Mouse (Mus musculus) Patski (cell line): ENCODE measurements around the gene Nampt. TPM values are rescaled to one million over a fixed set of nuclear protein-coding genes. Genes with fewer than 3 reads are reported as not detected.

Experiments used
- ATAC-seq: fragments of 100-300 bp; one replicate; pipeline ENCODE4 v1.8.0; 2021
- CTCF ChIA-PET: fragments of 350-600 bp; sonication (Branson Sonifier 250); formaldehyde crosslinking; loops from one replicate; lab custom pipeline; 2022; ENCODE audit warnings: inconsistent platforms; lab: Charles Lee
- POLR2A ChIA-PET: fragments of 350-600 bp; sonication (Branson Sonifier 250); formaldehyde crosslinking; loops from one replicate; lab custom pipeline; 2022; ENCODE audit warnings: antibody characterized with exemption, inconsistent platforms; lab: Charles Lee
- DNase-seq: peaks from one replicate; pipeline ENCODE4 v3.0.0-alpha.2; 2011; ENCODE audit warnings: low read depth, low spot score
- H3K27me3 ChIP-seq: fragments of 371-371 bp; one replicate; pipeline ENCODE4 v1.5.1; 2021
- CTCF ChIP-seq: fragments of 100-300 bp; IDR thresholded peaks from one replicate; pipeline ENCODE4 v1.5.1; 2021
- in situ Hi-C: fragments of 300-500 bp; cut with MboI; formaldehyde crosslinking; loops from 3 replicates; pipeline ENCODE4 v1.11.1; 2018; ENCODE audit warnings: low pct_unique_long_range_greater_than_20kb, mixed read lengths
- polyA plus RNA-seq: library from polyadenylated mRNA; unstranded; gene quantifications from one replicate; pipeline ENCODE4 v1.2.3, GENCODE M21; 2021

Gene Nampt
- polyA plus RNA-seq, 1 experiment from 2014 or later = 76.5 TPM

DNA sequence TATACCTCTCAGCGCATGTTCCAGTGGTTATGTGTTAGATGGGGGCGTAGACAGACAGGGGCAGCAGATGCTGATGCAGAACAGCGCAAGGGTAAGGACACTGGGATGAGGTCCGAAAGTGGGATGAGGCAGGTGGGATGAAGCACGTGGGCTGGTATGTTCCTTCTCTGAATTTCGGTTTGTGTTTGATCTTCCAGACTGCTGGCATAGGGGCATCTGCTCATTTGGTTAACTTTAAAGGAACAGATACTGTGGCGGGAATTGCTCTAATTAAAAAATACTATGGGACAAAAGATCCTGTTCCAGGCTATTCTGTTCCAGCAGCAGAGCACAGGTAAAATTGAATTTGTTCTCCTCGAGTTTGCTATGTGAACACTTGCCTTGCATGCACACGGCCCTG is 19.6 kb downstream of the Nampt start:
- CTCF ChIA-PET = no interaction called here
- in situ Hi-C loops = no loop called here

DNA sequence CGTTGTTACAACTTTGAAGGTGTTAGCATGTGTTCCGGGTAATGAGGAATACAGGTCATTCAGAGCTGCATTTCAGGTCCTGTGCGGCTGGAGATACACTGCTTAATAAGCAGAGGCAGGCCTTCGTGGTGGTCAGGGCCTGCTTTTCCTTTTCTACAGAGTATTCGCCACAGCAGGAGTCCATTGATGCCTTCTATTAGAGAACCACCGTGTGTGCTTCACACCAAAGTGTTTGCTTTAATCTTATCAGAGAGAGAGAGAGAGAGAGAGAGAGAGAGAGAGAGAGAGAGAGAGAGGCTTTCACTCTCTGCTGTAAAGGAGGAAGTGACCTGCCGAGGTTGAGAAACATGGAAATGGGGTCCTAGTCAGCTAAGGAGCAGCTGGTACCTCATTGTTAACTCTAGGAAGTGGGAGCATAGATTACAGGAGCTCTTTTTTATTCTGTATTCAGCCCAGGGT is 22.1 kb downstream of the Nampt start:
- TF ChIP-seq CTCF = no peak
- no peaks in the 10 kb centered on the region for H3K27me3 ChIP-seq
- no peak for DNase-seq
- in situ Hi-C loops = no loop called here
- no peak for ATAC-seq
- ChIA-PET POLR2A (interaction anchor here (0.9 kb wide), 1 partner anchor 536 kb away, joined by 8 read pairs; no protein-coding TSS in a partner anchor), CTCF (interaction anchor here (1.0 kb wide), 1 partner anchor 549 kb away, joined by 3 read pairs; no protein-coding TSS in a partner anchor)

More for the DNA sequence above, 19.6 kb downstream of the Nampt start:
- H3K27me3 ChIP-seq = no peaks in the 10 kb centered on the region
- no peak for DNase-seq
- POLR2A ChIA-PET = no interaction called here
- ATAC-seq = no peak
- TF ChIP-seq CTCF = no peak

DNA sequence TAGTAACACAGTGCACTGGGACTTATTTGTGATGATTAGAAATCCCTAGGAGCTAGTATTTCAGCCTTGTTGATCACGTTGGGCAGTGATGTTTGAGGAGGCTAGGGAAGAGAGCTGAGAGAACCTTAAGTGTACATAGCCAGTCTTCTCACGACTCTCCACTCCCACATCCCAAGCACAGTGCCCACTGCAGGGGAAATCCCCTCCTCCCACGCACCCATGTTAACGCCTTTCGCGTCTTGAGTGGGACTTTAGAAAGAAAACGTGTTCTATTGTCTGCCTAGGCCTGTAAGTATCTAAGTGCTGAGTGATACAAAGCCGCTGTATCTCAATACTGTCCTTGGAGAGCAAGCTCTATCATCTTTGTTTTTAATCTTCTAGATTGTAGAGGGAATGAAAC is 27.0 kb downstream of the Nampt start:
- no peak for DNase-seq
- ATAC-seq = no peak
- no peaks in the 10 kb centered on the region for H3K27me3 ChIP-seq
- ChIA-PET CTCF (no interaction called here), POLR2A (no interaction called here)
- no peak for TF ChIP-seq CTCF
- in situ Hi-C loops = no loop called here

DNA sequence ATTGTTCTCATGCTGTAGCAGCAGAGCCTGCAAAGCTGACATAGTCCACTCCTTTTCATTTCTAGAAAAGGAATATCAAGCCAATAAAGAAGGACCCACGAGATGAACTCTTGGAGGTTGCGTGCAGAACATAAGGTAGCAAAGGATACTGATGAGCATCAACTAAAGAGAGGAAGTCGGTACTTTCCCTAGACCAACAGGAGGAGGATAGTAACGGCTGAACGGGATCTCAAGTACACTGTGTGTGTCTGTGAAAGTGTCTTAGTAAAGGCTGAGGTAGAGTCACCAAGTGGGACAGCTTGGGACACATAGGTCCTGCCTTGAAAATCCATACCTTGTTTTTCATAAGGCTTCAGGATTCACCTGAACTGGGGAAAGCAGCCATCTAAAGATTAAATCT is 34.4 kb downstream of the Nampt start:
- in situ Hi-C loops = no loop called here
- ATAC-seq (no peak), DNase-seq (no peak)
- ChIA-PET POLR2A (no interaction called here), CTCF (no interaction called here)
- H3K27me3 ChIP-seq = no peaks in the 10 kb centered on the region
- no peak for TF ChIP-seq CTCF

DNA sequence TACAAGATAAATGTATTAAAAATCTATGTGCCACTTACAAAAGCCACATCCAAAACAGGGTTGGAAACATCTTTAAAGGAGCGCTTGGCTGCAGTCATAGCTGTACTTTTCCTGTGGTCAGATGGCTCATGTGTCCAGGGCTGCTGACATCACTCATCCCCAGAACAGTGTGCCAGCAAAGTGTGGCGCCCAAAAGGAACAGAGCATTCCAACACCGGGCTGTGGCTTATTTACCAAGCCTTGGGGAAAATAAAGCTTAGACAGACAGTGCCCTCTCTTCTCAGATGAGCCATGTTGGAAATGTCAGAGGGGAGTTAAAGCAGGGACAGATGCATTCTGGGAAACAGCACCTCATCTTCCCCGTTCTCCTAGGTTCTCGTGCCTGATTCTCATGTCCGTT is 35.5 kb downstream of the Nampt start:
- DNase-seq (no peak), ATAC-seq (no peak)
- in situ Hi-C loops = no loop called here
- CTCF ChIA-PET = no interaction called here
- no peaks in the 10 kb centered on the region for H3K27me3 ChIP-seq
- POLR2A ChIA-PET = no interaction called here
- no peak for TF ChIP-seq CTCF

DNA sequence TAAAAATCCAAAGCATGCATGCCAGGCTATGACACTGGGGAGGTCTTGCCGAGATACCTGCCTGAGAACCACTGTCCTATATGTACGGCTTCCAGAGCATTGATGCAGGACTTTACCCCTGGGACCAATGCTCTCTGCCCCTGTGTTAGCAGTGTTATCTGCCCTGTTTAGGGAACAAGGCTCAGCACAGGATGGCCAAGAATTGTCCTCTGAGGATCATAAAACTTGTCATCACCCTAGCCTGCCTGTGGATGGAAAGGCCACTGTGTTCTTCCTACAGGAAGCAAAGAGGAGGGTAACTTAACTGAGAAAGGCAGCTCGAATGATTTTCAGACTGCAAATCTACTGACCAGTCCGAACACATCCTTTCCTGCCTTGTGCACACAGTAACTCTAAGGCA is 36.1 kb downstream of the Nampt start:
- no peak for TF ChIP-seq CTCF
- in situ Hi-C loops = no loop called here
- ChIA-PET POLR2A (no interaction called here), CTCF (no interaction called here)
- DNase-seq = no peak
- no peaks in the 10 kb centered on the region for H3K27me3 ChIP-seq
- no peak for ATAC-seq

DNA sequence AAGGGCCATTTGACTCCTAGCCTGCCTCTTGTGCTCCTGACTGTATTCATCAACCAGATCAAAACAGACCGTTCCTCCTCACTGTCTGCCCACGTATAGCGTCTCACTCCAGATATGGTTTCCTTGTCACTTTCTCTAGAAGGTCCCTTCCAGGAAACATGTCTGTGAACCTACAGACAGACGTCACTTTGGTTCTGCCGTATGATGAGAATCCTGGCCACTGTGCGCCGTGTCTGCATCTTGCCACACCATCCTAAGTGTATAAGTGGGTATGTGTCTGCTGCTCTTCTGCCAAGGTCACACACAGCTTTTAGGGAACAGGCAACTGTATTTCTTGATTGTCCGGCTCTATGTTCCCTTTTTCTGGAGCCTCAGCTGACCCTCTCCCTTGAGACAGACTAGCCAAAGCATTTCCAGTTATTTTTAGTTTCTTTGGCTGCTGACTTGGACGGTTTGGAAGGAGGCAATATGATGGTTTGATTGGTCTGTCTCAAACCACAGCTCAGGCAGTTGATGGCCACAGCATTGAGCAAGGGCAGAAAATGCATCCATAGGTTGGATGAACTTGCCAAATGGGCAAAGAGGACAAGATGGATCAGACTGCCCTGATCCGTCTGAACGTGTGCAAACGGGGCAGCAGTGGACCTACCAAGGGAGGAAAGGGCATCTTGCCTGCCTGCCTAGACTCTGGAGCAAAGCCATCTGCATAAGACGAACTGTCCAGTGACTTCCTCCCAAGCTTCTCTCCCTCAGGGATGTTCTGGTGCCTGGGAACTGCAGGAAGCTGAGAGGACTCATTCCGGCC is 37.6 kb downstream of the Nampt start:
- no peaks in the 10 kb centered on the region for H3K27me3 ChIP-seq
- in situ Hi-C loops = no loop called here
- CTCF ChIA-PET = no interaction called here
- DNase-seq = no peak
- TF ChIP-seq CTCF = no peak
- ATAC-seq = no peak
- POLR2A ChIA-PET = no interaction called here

DNA sequence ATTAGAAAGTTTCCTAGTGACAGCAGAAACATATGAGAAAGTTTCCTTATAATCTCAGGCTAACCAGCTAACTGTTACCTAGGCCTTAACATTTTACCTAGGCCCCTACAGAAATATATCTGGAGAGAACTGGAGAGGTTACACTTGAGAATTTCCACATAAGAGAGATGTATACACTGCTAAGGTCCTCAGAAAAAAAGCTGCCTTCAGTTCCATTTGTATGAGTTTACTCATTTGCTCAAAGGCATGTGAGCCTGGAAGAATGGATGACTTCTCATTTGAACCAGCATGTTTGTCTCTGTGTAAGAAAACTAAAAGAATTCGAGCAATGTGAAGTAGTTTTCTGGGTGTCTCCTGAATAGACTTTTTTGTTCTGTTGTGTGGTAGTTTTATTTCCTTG is 39.1 kb downstream of the Nampt start:
- no peak for DNase-seq

DNA sequence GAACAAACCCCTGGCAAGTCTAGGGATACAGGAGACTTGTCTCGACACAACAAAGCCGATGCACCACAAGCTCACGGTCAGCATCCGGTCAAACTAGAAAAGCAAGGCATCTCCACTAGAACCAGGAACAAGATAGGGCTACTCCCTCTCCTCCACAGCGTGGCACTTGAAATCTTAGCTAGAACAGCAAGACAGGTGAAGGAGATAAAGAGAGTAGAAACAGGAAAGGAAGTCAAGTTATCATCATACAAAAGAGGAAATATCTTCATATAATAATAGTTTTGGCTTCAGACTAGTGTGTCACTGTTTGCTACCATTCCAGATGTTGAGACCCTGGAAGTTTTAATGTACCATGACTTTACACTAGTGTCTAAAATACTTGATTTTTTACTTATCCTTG is 41.5 kb downstream of the Nampt start:
- CTCF ChIA-PET = interaction anchor here (1.1 kb wide), 1 partner anchor 21 kb away, joined by 3 read pairs; no protein-coding TSS in a partner anchor
- TF ChIP-seq CTCF = no peak
- no peaks in the 10 kb centered on the region for H3K27me3 ChIP-seq
- no peak for DNase-seq
- POLR2A ChIA-PET = no interaction called here
- no peak for ATAC-seq
- in situ Hi-C loops = no loop called here

More for the DNA sequence above, 39.1 kb downstream of the Nampt start:
- no peak for ATAC-seq
- H3K27me3 ChIP-seq = no peaks in the 10 kb centered on the region
- ChIA-PET POLR2A (no interaction called here), CTCF (no interaction called here)
- TF ChIP-seq CTCF = no peak
- in situ Hi-C loops = no loop called here

DNA sequence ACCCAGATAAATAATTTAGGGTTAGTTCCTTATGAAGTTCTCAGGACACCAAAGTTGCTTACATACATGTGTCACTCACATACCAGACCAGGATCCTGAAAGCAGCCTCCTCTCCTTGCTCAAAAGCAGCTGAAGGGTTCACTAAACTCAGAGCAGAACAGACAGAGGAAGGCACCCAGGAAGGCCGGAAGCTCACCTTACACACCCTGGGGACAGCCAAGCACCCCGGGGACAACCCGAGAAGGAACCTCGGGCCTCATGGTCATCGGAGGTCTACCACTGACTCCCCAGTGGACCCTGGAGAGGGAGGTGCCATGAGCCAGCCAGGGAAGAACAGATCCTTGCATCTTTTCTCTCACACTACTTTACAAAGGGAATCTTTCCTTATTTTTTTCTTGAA is 51.5 kb downstream of the Nampt start:
- TF ChIP-seq CTCF = no peak
- DNase-seq (no peak), ATAC-seq (no peak)
- CTCF ChIA-PET = interaction anchor here (1.4 to 2.1 kb wide), 2 partner anchors 9 to 26 kb away, joined by 4 to 8 read pairs; no protein-coding TSS in a partner anchor
- H3K27me3 ChIP-seq = peaks cover 5% of the 10 kb centered on the region
- in situ Hi-C loops = no loop called here
- POLR2A ChIA-PET = no interaction called here

DNA sequence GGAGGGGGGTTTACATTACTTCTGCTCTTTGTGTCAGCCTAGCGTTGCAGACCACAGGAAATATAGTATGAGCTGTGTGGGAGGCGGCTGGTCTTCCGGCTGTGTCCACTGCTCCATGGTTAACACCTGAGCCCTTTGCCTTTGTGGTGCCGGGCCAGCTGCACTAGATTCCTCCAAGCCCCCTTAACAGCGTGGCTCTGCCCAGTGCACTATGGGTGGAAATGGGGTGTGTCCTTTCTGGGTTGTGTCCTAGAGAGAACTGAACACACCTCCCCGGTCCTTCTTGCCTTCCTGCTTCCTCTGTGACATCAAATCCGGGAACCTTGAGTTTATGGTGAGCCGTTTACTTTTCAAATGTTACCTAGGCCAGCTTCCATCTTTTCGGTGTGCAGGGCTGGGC is 58.2 kb downstream of the Nampt start:
- in situ Hi-C loops = no loop called here
- ChIA-PET POLR2A (no interaction called here), CTCF (no interaction called here)
- DNase-seq (no peak), ATAC-seq (no peak)
- TF ChIP-seq CTCF = no peak
- peaks cover 5% of the 10 kb centered on the region for H3K27me3 ChIP-seq
